Mouse (Mus musculus): ENCODE measurements around the gene Gas6. TPM values are rescaled to one million over a fixed set of nuclear protein-coding genes. Genes with fewer than 3 reads are reported as not detected.

Gas6 gene
- total RNA-seq, 2 experiments from 2014 or later, result 125 to 126 TPM

DNA sequence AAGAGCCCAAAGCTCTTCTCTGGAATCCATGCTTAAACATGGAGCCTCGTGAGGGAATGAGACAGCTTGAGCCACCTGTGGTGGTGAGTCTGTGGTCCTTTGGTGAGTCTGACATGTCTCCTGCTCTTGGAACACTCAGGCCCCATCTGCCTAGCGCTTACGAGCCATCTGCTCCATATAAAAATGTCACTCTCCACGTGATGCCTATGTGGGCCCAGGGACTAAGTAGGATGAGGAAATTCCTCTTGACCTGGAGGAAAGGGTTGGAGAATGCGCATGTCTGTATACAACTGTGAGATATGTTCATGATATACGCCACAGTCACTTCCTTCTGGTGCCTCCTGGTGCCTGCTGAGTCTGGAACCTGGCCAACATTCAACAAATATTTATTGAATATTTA, 18.4 kb upstream of the Gas6 start:
- intact Hi-C loops (cut with DNase I), result no loop called here
- DNase-seq (ENCODE audit: extremely low spot score in 1 of 2, low spot score in 2 of 2), result no peak

DNA sequence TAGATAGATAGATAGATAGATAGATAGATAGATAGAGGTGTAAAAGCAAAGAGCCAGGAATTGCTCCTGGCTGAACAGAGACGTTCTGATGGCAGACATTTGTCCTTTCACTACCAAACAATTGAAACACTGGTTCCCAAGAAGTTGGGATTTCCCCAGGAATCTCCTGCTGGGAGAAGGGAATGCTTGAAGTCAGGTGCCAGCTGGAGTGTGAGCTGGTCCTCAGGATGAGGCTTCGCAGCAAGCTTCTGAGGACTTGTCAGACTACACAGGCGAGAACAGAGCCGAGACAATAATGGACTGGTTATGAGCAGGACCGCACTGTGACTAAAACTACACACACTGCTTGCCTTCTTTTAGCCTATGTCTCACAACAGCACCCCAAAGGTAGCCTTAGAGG, 17.7 kb upstream of the Gas6 start:
- no peak for DNase-seq (ENCODE audit: extremely low spot score in 1 of 2, low spot score in 2 of 2)
- intact Hi-C loops (cut with DNase I), result no loop called here

DNA sequence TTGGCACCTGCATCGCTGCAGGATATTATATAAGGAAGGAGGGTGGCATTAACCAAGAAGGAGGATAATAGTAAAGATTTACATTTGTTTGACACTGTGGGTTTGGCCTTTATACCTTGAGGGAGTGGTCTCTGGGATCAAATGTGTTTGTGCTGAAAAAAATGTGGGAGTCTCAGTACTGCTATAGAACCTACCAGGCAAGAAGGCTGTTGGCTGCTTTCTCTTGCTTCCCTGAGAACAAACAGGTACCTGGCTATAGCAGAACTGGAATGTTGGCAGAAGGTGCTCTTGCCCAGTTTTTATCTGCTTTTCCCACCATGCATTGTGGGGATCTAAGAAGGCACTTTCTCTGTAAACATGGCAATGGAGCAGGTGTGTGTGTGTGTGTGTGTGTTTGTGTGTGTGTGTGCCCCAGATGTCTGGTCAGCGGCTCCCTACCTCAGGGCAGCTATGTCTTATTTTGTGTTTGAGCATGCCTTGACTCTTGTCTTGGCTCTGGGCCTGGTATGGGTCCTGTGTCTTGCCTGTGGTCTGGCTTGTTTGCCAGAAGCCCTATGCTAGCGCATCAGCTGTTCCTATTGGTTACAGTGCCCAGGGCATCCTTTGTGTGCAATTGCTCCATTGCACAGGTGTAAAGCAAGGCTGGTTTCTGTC, 13.1 kb upstream of the Gas6 start:
- intact Hi-C loops (cut with DNase I), result no loop called here

DNA sequence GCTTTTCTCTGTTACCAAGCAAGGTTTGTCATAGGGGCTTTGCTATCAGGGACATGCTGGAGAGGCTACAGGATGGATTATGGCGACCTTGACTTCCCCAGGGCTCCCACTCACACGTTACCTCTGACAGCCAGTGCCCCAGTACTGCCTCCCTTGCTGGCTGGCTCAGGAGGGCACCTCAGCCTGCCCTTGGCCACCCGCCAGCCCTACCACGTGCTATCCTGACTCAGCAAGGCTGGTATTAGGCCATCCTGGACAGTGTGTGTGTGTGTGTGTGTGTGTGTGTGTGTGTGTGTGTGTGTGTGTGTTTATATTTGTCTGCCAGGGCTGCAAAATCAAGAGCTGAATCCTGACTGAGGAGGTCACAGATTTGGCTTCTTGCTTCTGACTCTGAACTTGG, 12.6 kb upstream of the Gas6 start:
- intact Hi-C loops (cut with DNase I), result no loop called here
- peak in 1 of 2 experiments; percentile 70 for DNase-seq (ENCODE audit: extremely low spot score in 1 of 2, low spot score in 2 of 2)

More for the DNA sequence above, 13.1 kb upstream of the Gas6 start:
- DNase-seq (ENCODE audit: extremely low spot score in 1 of 2, low spot score in 2 of 2), result no peak

DNA sequence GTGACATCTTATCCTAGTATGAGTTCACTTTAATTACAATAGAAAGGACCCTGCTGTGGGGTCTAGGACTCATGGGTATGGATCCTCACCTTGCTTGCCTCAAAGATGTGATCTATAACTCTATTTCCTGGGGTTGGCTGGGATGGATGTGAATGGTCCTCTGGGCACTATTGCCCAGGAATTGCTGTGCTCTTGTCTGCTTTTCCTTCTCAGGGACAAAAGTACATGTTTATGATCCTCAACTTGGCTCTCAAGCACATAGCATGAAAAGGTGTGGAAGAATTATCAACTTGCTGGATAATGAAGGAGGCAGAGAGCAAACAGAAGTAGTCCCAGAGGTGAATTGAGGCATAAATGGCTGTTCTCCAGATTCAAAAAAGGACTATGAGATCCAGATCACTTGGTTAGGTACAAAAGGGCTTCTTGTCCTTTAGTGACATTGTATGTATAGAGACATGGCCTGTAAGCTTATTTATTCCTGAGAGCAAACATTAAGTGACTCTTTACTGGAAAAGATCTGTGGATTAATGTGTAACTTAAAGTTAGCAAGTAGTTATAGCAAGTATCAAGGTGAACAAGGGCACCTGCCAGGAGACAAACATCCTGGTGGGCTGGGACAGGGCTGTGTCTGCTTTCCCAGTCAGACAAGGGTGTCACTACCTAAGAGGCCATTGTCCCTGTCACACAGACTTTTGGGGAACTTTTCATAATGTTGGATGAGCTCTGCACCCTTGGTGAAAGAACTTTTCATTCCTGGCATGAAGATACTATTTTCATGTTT, 10.8 kb upstream of the Gas6 start:
- no peak for DNase-seq (ENCODE audit: extremely low spot score in 1 of 2, low spot score in 2 of 2)
- intact Hi-C loops (cut with DNase I), result no loop called here

DNA sequence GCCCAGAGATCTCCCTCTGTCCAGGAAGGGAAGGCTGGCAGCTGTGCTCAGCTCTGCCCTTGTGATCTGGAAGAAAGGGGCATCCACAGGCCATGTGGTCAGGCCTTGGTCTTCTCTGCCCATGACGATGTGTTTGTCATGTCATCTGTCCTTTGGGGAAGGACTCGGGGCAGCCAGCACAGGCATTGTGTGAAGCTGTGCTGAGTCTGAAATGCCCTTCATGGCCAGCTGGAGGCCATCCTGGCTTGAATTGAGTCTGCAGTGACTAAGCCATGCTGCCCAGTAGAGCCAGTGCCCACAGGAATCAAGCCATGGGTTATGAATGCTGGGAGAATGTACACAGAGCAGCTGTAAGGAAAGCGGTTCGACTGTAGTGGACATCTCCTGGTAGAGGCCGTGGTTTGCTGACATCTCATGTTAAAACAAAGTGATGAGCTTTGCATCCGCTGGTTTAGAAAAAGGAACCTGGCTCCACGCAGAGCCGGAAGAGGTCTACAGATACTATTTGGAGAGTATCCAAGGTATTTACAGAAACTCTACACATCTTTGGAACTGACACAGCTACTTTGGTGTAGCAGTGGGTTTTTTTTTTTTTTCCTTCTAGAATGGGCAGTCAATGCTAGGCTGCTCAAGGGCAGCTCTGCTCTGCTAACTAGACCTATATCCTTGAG, 9.8 kb upstream of the Gas6 start:
- no peak for DNase-seq (ENCODE audit: extremely low spot score in 1 of 2, low spot score in 2 of 2)
- intact Hi-C loops (cut with DNase I), result no loop called here

DNA sequence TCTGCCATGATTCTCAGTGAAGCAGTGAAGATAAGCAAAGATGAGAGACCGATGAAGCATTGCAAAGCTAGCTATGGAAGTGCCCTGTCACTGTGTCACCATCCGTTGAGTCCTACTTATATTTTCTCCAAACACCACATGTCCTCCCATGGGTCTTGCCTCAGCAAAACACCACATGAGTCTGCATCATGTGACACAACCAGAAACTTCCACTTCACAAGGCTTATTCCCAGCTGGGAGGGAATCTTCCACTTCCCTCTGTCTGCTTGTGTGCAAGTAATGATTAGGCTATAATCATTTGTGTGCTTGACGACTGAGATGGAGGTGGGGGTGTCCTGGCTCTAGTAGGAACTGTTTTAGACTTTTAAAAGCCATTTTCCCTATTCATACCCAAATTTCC, 6.9 kb upstream of the Gas6 start:
- no peak for DNase-seq (ENCODE audit: extremely low spot score in 1 of 2, low spot score in 2 of 2)
- intact Hi-C loops (cut with DNase I), result no loop called here

DNA sequence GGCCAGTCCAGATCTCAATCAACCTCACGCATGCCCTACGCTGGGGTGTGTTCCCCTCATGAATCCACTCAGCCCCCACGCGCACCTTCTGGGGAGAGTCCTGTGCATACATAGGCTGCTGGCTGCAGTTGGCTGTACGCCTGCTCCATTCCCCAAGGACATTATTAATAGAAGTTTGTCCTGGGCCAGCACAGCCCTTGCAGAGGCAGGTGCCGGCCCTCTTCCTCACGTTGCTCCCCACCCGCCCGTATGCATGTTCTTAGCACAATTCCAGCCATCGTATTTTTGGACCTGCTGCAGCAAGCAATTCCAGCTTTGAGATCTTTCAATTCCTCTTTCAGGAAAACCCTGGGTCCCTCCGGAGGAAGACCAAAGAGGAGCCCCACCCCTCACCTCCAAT, 1.3 kb downstream of the Gas6 start:
- intact Hi-C loops (cut with DNase I), result loop anchor here (5.0 kb wide), 1 partner anchor 54 kb away; no protein-coding TSS in a partner anchor
- peak in 1 of 2 experiments; percentile 57 for DNase-seq (ENCODE audit: extremely low spot score in 1 of 2, low spot score in 2 of 2)

DNA sequence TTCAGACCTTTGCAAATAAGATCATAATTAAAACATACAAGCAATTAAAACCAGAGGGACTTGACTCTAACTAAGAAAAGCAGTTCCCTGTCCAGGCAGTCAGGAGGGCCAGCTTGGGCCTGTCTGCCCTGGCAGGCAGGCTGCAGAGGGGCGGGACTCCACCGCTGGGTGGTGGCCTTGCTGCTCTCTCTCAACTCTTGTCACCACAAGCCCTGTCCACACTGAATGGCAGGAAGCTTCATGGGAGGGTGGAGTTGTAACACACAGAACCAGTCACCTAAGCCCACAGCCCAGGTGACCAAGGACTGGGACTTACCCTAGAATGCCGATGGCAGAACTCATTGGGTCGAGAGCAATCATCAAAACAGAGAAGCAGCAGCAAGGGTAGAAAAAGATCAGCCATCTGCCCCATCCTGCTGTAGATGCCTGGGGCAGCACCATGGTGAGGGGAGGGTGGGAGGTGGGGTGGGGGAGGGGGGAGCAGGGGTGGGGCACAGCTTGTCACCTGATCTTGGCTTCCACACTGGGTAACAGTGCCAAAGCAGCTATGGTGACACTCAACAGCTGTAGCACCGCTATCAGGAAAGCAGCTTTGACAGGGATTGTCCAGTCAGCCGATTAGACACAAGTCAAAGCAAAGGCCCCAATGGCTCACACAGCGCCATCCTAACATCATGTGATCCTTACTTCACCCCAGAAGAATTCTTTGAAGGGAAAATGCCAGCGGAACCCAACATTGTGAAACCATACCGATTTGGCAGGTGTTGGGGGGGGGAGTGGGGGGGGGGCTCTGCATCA, 1.9 kb downstream of the Gas6 start:
- DNase-seq (ENCODE audit: extremely low spot score in 1 of 2, low spot score in 2 of 2), result peak in 1 of 2 experiments; percentile 68
- intact Hi-C loops (cut with DNase I), result loop anchor here (5.0 kb wide), 1 partner anchor 55 kb away; no protein-coding TSS in a partner anchor

DNA sequence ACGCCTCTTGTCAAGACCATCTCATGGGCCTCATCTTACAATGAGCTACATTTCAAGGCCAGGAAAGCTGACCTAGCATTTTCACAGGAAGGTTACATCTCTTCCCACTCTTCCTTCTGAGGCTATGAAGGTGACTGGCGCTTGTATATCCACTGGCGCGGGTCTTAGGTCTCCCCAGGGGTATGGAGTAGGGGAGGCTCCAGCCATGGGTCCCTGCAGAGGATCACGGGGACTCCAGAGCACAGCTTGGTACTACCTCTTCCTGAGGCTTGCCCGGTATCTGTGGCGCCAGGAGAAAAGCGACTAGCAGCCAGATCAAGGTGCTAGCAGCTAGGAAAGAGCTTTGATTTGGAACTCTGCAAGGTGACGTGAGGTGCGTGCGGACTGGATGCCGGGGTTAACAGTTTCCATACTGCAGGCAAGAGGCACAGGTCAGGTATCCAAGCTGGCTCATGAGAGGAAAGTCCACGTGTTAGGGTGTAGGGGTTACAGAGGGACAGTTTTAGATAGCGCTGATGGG, 2.7 kb downstream of the Gas6 start:
- intact Hi-C loops (cut with DNase I), result loop anchor here (5.0 kb wide), 1 partner anchor 56 kb away; no protein-coding TSS in a partner anchor
- DNase-seq (ENCODE audit: extremely low spot score in 1 of 2, low spot score in 2 of 2), result no peak

DNA sequence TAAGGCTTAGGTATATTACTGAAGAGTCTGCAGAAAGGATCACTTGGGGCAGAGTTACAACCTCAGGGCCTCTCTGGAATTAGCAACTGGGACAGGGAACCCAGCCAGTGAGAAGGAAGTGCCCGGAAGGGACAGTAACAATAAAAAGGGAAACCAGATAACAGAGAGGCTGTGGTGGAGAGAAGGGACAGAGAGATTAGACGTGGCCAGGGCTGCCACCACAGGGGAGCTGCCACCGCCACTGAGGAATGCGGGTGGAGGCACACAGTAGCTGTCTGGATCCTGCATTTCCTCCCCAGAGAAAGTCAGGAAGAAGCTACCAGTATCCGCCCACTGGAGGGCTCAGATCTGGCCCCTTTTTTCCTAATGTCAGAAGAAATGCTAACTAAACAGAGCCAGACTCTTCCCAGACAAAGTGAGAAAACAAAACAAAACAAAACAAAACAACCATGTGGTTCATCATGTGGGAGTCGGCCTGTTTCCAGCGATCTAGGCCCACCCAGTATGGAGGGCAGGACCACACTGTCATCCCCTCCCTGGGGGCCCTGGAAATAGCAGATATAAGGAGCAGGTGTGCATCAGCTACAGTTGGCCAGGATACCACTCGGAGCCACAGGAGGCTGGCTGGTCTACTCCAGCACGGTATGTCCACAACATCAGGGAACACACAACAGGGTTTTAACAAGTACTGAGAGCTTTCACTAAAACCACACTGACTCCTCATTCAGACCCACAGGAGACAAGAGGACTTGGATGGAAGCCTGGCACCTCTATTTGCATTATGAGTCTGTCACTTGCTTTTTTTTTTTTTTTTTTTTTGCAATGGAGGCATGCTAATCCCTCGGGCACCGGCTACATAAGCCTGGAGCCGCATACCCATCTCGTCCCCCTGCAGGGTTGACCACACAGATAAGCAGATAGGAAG, 4.0 kb downstream of the Gas6 start:
- no peak for DNase-seq (ENCODE audit: extremely low spot score in 1 of 2, low spot score in 2 of 2)
- intact Hi-C loops (cut with DNase I), result loop anchor here (5.0 kb wide), 1 partner anchor 57 kb away; no protein-coding TSS in a partner anchor

DNA sequence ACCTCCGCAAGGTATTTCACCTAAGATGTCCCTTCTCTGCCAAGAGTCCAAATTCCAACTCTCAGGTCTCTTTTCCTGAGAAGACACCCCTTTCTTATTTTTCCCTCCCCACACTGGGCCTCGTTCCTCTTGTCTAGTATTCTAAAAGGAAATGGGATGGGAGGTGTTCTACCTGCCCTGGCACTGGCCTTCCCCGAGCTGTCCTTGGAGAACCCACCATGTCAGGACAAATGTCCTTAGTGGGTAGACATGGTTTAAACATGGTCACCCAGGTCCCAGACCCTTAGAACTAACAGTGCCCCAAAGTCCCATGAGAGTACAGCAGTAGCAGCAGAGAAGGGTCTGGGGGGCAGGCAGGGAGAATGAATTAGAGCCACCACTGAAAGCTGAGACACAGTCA, 4.9 kb downstream of the Gas6 start:
- no peak for DNase-seq (ENCODE audit: extremely low spot score in 1 of 2, low spot score in 2 of 2)
- intact Hi-C loops (cut with DNase I), result no loop called here

DNA sequence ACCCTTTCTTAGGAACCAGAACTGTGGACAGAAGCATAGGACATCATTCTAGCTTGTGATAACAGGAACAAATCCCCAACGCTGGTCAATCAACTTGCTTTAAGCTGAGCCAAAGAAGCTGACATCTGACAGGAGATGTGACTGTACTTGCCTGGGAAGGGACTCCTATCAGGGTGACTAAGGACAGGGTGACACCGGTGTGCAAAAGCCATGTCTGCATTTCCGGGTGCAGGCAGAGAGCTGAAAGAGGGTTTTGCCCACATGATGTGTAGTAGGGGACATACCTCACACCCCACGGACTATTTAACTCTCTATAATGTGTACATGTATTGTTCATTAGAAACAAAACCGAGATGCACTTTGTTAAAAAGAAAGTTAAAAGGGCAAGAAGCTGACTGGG, 11.1 kb downstream of the Gas6 start:
- intact Hi-C loops (cut with DNase I), result loop anchor here (5.0 kb wide), 1 partner anchor 299 kb away; no protein-coding TSS in a partner anchor
- DNase-seq (ENCODE audit: extremely low spot score in 1 of 2, low spot score in 2 of 2), result no peak

DNA sequence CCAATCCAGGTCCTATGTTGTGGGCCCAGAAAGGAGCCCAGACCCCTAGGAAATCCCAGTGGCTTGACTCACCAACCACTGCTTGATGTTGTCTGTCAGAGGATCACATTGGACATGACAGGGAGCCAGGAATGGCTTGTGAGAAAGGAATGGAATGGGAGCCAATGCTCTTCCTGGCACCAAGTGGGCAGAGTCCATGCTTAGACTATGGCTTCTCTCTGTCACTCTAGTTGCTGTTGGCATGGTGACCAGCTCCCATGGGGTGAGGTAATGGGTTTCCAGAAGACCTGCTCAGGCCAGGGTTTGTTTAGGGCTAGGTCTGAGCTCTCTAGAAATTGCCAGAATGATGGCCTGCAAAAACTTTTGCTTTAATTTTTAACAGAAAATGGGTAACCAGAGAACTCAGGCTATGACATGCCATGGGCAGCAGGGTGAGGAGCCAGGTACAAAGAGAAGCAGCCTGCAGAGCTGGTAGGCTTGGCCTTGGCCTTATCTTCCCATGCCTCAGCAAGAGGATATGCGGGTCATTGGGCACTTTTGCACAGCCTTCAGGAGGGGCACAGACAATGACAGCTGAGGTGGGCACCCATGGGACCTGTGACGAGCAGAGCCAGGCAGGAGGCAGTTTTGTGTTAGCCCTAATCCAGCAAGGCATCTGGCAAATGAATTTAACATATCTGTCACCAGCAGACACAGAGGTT, 12.0 kb downstream of the Gas6 start:
- DNase-seq (ENCODE audit: extremely low spot score in 1 of 2, low spot score in 2 of 2), result no peak
- intact Hi-C loops (cut with DNase I), result loop anchor here (5.0 kb wide), 1 partner anchor 300 kb away; no protein-coding TSS in a partner anchor

DNA sequence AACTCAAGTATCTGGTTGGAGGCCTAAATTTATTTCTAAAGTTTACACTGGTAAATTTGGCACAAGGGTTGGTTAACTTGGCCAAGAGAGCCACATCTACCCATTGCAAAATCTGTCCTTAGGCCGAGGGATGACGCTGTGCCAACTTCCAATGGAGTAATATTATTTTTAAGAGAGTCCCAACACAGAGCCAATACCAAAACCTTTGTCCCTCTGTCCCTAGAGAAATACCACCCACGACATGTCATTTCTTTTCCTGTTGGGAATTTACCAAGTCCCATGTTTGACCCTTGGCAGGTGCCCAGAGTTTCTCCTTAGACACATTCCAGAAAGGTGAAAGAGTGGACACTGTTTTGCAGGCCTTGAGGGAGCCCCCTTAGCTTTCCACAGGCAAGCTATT, 12.7 kb downstream of the Gas6 start:
- intact Hi-C loops (cut with DNase I), result loop anchor here (5.0 kb wide), 1 partner anchor 301 kb away; no protein-coding TSS in a partner anchor
- no peak for DNase-seq (ENCODE audit: extremely low spot score in 1 of 2, low spot score in 2 of 2)

DNA sequence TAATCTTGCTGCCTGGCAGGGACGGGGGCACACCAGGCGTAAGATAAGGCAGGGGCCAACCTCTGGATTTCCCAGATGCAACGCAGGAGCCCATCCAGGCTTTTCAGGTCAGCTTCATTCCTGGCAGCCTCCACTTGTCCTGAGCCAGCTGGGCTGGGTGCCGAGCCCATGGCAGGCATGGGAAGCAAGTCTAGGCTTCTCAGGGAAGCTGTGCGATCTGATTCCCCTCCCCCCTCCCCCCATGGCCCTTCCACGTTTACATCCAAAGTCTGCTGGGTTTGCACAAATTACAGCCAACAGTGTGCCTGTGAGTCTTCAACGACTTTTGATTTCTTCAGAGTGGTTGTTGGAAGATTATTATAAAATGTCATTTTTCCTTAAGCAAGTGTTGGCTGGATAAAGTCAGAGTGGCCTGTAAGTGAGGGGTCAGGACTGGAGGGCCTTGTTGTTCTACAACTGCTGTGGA, 13.2 kb downstream of the Gas6 start:
- DNase-seq (ENCODE audit: extremely low spot score in 1 of 2, low spot score in 2 of 2), result no peak

DNA sequence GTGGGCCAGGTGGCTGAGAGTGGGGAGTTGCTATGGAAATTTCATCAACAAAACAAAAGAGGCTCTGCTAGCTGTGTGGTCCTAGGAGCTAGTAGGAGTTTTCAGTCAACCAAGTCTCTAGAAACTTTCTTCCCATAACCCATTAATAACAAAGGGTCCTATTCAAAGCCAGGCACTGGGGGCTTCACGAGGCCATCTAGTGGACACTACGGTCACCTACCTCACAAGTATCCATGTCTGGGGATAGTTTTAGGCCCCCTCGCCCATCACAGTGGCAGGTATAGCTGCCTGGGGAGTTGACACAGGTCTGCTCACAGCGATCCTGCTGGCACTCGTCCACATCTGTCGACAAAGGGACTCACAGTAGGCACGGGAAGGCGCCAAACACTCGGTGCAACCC, 18.4 kb downstream of the Gas6 start:
- intact Hi-C loops (cut with DNase I), result loop anchor here (10.0 kb wide), 1 partner anchor 289 kb away; no protein-coding TSS in a partner anchor
- DNase-seq (ENCODE audit: extremely low spot score in 1 of 2, low spot score in 2 of 2), result no peak

More for the DNA sequence above, 13.2 kb downstream of the Gas6 start:
- intact Hi-C loops (cut with DNase I), result loop anchor here (5.0 kb wide), 1 partner anchor 301 kb away; no protein-coding TSS in a partner anchor

All from left cerebral cortex, postnatal 10 days (tissue).